Mouse (Mus musculus) midbrain, embryonic 14.5 days (tissue): ENCODE results near the gene Tcf3. TPM values are rescaled to one million over a fixed set of nuclear protein-coding genes. Genes with fewer than 3 reads are reported as not detected.

Source experiments
- ATAC-seq: fragments of 200-750 bp; cut with Nextera tagmentation; 2 replicates; pipeline ENCODE4 v1.8.0; 2017; ENCODE audit warnings: moderate number of reproducible peaks, moderate library complexity; ENCODE audit not compliant: low FRiP score, low TSS enrichment
- DNase-seq: peaks from one replicate; pipeline ENCODE4 v3.0.0-alpha.2; 2015
- H3K27ac ChIP-seq: fragments of 300-500 bp; sonication (generic); replicated peaks from 2 replicates; pipeline ENCODE4 v1.5.1; 2014; ENCODE audit warnings: mild to moderate bottlenecking, low read depth, low read length, moderate library complexity
- H3K27me3 ChIP-seq: fragments of 300-500 bp; sonication (generic); 2 replicates; pipeline ENCODE4 v1.6.1; 2014; ENCODE audit warnings: low read length, control low read depth, mixed read lengths; ENCODE audit not compliant: control insufficient read depth, insufficient read depth
- H3K36me3 ChIP-seq: fragments of 300-500 bp; sonication (generic); 2 replicates; pipeline ENCODE4 v1.6.1; 2014; ENCODE audit warnings: low read length, control low read depth; ENCODE audit not compliant: control insufficient read depth, insufficient read depth
- H3K4me1 ChIP-seq: fragments of 300-500 bp; sonication (generic); 2 replicates; pipeline ENCODE4 v1.6.1; 2014; ENCODE audit warnings: mild to moderate bottlenecking, antibody characterized with exemption, low read length, control low read depth; ENCODE audit not compliant: control insufficient read depth, insufficient read depth
- H3K4me2 ChIP-seq: fragments of 300-500 bp; sonication (generic); 2 replicates; pipeline ENCODE4 v1.6.1; 2014; ENCODE audit warnings: mild to moderate bottlenecking, low read length, moderate library complexity
- H3K4me3 ChIP-seq: fragments of 300-500 bp; sonication (generic); replicated peaks from 2 replicates; pipeline ENCODE4 v1.5.1; 2014; ENCODE audit warnings: low read depth, low read length
- H3K9ac ChIP-seq: fragments of 300-500 bp; sonication (generic); replicated peaks from 2 replicates; pipeline ENCODE4 v1.6.1; 2014; ENCODE audit warnings: mild to moderate bottlenecking, low read length, moderate library complexity
- H3K9me3 ChIP-seq: fragments of 300-500 bp; sonication (generic); 2 replicates; pipeline ENCODE4 v1.6.1; 2016; ENCODE audit warnings: low read length, control low read depth, mixed read lengths; ENCODE audit not compliant: control insufficient read depth
- WGBS: fragments of 180-500 bp; shearing (Covaris S2); extraction: QIAGEN DNeasy Blood & Tissue Kit; methylation state at CpG from one replicate; pipeline ENCODE4 v1.1.7; 2014; 5-methylcytosine and 5-hydroxymethylcytosine counted together
- polyA plus RNA-seq: library from polyadenylated mRNA; unstranded; fragments of >200 nt; fragmentation: Nextera tagmentation; extraction: Ambion mirVana; gene quantifications from 2 replicates; pipeline ENCODE4 v1.2.1, GENCODE M21; 2014

The Tcf3 gene
- polyA plus RNA-seq, 1 experiment from 2014 or later = 60.4 TPM

DNA sequence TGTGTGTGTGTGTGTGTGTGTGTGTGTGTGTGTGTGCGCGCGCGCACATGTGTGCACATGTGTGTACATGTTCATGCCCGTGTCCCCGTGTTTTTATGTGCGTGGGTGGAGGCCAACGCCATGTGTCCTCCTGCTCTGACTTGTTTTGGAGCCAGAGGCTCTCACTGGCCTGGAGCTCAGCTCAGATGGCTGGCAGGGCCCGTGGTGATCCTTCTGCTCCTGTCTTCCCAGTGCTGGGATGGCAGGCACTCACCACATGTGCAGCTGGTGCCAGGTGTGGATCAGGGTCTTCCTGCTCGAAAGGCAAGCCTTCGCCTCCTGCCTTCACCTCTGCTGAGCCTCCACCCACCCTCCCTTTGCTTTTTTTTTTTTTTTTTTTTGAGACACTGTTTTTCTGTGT is 26.2 kb upstream of the Tcf3 start:
- no peak overlapping the region for H3K4me2 ChIP-seq
- H3K27me3 ChIP-seq = no peaks in the 10 kb centered on the region
- H3K27ac ChIP-seq = no peak overlapping the region
- 0 out of 2 replicates have a peak, but pooled peaks cover 2% of the 10 kb centered on the region for H3K4me1 ChIP-seq
- no peak overlapping the region for H3K4me3 ChIP-seq
- ATAC-seq (no peak), DNase-seq (no peak)
- no peaks in the 10 kb centered on the region for H3K9me3 ChIP-seq
- 91% methylated on average over 11 of the region's 11 CpGs for WGBS
- H3K9ac ChIP-seq = no peak overlapping the region
- no peaks in the 10 kb centered on the region for H3K36me3 ChIP-seq

- Histone ChIP-seq H3K4me2 (no peak overlapping the region), H3K27me3 (no peaks in the 10 kb centered on the region), H3K9ac (no peak overlapping the region), H3K4me1 (no peaks in the 10 kb centered on the region), H3K36me3 (no peaks in the 10 kb centered on the region), H3K9me3 (no peaks in the 10 kb centered on the region), H3K4me3 (no peak overlapping the region), H3K27ac (no peak overlapping the region)
- no peak for ATAC-seq
- WGBS = 86% methylated on average over 10 of the region's 10 CpGs
- DNase-seq = no peak
Observed at GRCm38 (mm10) chr10:80459236-80459635, 25.8 kb upstream of the Tcf3 start.

DNA sequence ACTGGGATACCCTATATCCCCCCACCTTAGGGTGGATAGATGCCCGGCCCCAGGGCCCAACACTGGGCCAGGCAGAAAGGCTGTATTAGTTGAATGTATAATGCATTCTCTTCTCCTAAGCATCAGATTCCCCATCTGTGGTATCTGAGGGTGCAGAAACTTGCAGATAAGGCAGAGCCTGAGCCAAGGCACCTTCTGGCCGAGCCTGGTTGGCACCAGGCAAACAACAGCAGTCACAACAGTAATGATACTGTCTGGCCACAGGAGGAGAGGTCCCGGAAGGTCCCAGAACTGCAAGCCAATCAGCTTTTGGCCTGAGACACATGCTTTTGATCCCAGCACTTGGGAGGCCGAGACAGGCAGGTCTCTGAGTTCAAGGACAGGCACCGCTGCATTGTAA is 22.2 kb upstream of the Tcf3 start:
- no peaks in the 10 kb centered on the region for H3K36me3 ChIP-seq
- no peaks in the 10 kb centered on the region for H3K4me1 ChIP-seq
- H3K4me3 ChIP-seq = no peak overlapping the region
- H3K27ac ChIP-seq = no peak overlapping the region
- H3K9ac ChIP-seq = no peak overlapping the region
- WGBS = 86% methylated on average over 5 of the region's 5 CpGs
- DNase-seq = no peak
- H3K9me3 ChIP-seq = no peaks in the 10 kb centered on the region
- no peak for ATAC-seq
- H3K4me2 ChIP-seq = no peak overlapping the region
- H3K27me3 ChIP-seq = no peaks in the 10 kb centered on the region

- no peak overlapping the region for H3K27ac ChIP-seq
- 88% methylated on average over 5 of the region's 5 CpGs for WGBS
- no peaks in the 10 kb centered on the region for H3K9me3 ChIP-seq
- H3K4me3 ChIP-seq = no peak overlapping the region
- no peaks in the 10 kb centered on the region for H3K4me1 ChIP-seq
- no peaks in the 10 kb centered on the region for H3K36me3 ChIP-seq
- H3K27me3 ChIP-seq = no peaks in the 10 kb centered on the region
- DNase-seq (no peak), ATAC-seq (no peak)
- no peak overlapping the region for H3K9ac ChIP-seq
- H3K4me2 ChIP-seq = no peak overlapping the region
Observed at GRCm38 (mm10) chr10:80454781-80455180, 21.3 kb upstream of the Tcf3 start.

DNA sequence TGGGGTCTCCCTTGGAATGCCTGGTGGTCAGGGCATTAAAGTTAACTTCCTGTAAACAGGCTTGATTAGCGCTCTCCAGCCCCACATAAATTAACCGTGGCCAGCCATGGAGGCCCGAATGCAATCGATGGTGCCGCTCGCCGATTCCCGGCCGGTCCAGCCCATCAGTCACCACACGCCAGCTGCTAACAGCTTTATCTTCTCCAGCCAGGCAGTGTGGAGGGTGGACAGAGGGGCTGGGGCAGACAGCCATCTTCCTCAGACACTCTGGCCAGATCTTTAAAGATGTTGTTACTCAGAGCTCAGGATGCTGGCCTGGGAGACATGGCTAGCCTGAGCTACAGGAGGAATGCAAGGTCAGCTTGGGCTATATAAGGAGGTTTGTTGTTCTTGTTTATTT is 20.2 kb upstream of the Tcf3 start:
- Histone ChIP-seq H3K4me2 (no peak overlapping the region), H3K36me3 (no peaks in the 10 kb centered on the region), H3K9me3 (no peaks in the 10 kb centered on the region), H3K27me3 (no peaks in the 10 kb centered on the region), H3K4me3 (no peak overlapping the region), H3K27ac (no peak overlapping the region), H3K4me1 (no peaks in the 10 kb centered on the region), H3K9ac (no peak overlapping the region)
- ATAC-seq = no peak
- WGBS = 67% methylated on average over 10 of the region's 10 CpGs
- DNase-seq = no peak

GRCm38 (mm10) chr10:80450599-80450998 is 17.2 kb upstream of the Tcf3 start:
- Histone ChIP-seq H3K9ac (no peak overlapping the region), H3K4me3 (no peak overlapping the region), H3K27ac (no peak overlapping the region), H3K9me3 (no peaks in the 10 kb centered on the region), H3K36me3 (no peaks in the 10 kb centered on the region), H3K4me2 (no peak overlapping the region), H3K4me1 (no peaks in the 10 kb centered on the region), H3K27me3 (no peaks in the 10 kb centered on the region)
- 18% methylated on average over 6 of the region's 6 CpGs for WGBS
- DNase-seq (no peak), ATAC-seq (no peak)

GRCm38 (mm10) chr10:80445898-80446601 is 12.6 kb upstream of the Tcf3 start:
- DNase-seq (peak; percentile 94), ATAC-seq (peak; percentile 78)
- H3K36me3 ChIP-seq = no peaks in the 10 kb centered on the region
- H3K4me3 ChIP-seq = 0 out of 2 replicates have a peak overlapping the region, but pooled peaks have one; percentile 12
- no peaks in the 10 kb centered on the region for H3K4me1 ChIP-seq
- 5% methylated on average over 26 of the region's 26 CpGs for WGBS
- no peak overlapping the region for H3K27ac ChIP-seq
- H3K4me2 ChIP-seq = peak overlapping the region; percentile 43
- H3K9me3 ChIP-seq = no peaks in the 10 kb centered on the region
- no peak overlapping the region for H3K9ac ChIP-seq
- H3K27me3 ChIP-seq = no peaks in the 10 kb centered on the region

GRCm38 (mm10) chr10:80445052-80445451 is 11.6 kb upstream of the Tcf3 start:
- H3K27ac ChIP-seq = no peak overlapping the region
- no peaks in the 10 kb centered on the region for H3K36me3 ChIP-seq
- no peaks in the 10 kb centered on the region for H3K4me1 ChIP-seq
- no peak overlapping the region for H3K4me2 ChIP-seq
- ATAC-seq (no peak), DNase-seq (no peak)
- WGBS = 35% methylated on average over 1 of the region's 1 CpGs
- H3K9ac ChIP-seq = no peak overlapping the region
- H3K9me3 ChIP-seq = no peaks in the 10 kb centered on the region
- no peak overlapping the region for H3K4me3 ChIP-seq
- no peaks in the 10 kb centered on the region for H3K27me3 ChIP-seq

DNA sequence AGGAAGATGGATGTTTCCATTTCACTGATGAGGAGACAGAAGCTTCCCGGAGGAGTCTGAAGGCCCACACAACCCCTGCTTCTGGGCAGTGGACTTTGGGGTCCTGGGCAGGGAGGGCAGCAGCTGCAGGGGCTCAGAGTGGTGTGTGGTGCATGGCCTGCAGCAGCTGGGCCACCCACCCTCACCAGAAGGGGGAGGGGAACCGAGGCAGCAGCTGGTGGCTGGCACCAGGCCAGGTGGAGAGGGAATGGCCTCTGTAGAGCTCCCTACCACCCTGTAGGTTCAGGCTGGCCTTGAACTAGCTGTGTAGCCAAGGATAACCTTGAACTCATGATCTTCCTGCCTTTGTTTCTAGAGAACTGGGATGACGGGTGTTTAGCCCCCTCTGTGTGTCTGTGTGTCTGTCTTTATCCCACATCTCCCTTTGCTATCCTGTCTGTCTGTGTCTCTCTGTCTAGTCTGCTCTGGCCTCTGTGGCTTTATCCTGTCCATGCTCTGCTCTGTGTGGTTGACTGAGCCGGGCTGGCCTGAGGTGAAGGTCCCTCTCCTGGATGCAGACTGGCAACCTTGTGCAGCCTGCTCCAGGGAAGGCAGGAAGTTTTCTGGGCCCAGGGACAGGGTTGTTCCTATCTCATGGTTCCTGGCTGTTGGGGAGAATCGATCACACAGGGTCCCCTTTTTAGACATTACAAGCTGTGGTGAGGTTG is 11.0 kb upstream of the Tcf3 start:
- Histone ChIP-seq H3K9ac (peak overlapping the region; percentile 29; the same call in 1 of the 2 replicates), H3K36me3 (no peaks in the 10 kb centered on the region), H3K27ac (no peak overlapping the region), H3K4me1 (no peaks in the 10 kb centered on the region), H3K4me2 (no peak overlapping the region), H3K4me3 (no peak overlapping the region), H3K9me3 (no peaks in the 10 kb centered on the region), H3K27me3 (no peaks in the 10 kb centered on the region)
- 43% methylated on average over 5 of the region's 5 CpGs for WGBS
- ATAC-seq = no peak
- peak; percentile 44 for DNase-seq
